ENCODE assay signal across 9 mouse cellular contexts in the genomic region with DNA sequence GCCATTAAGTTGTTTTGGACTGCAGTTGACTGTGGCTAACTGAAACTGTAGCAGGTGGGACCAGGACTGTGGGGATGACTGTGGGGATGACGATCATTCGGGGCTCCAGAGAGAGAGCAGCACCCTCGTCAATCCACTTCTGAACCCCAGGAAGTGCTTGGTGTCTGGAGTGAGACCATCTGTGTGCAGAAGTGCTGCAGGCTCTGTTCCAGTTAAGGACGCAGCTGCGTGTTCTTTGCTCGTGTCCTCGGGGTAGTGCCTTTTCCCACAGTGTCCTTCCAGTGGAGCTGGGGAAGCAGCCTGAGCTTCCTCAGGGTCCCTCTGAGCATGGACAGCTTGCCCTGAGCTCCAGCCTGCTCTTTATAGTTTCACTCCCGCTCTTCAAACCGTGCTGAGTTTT. TPM values are rescaled to one million over a fixed set of nuclear protein-coding genes. Genes with fewer than 3 reads are reported as not detected.
DNase-seq lines count a peak whose midpoint lies in the region; ATAC-seq lines count a peak whose summit lies in the region.
"Had no signal": no experiment of that assay in that cellular context is flagged by ENCODE, and none has a peak within 500 bp of the region (broad histone marks: within the 10 kb centered on the region; RNA-seq: fewer than 3 reads in every experiment).

No protein-coding gene starts in this region.

- no peaks in the 10 kb centered on the region for H3K9me3 ChIP-seq in heart, embryonic 12.5 days (replicated peaks)
- H3K9me3 ChIP-seq in embryonic facial prominence, embryonic 11.5 days (replicated peaks; ENCODE audit: control insufficient read depth, low read length) = no peaks in the 10 kb centered on the region
- no peaks in the 10 kb centered on the region for H3K9me3 ChIP-seq in hindbrain, embryonic 15.5 days

- H3K36me3 ChIP-seq in heart, embryonic 12.5 days = no peaks in the 10 kb centered on the region
- H3K36me3 ChIP-seq in embryonic facial prominence, embryonic 11.5 days (replicated peaks; ENCODE audit: control insufficient read depth, insufficient read depth, low read depth, low read length) = no peaks in the 10 kb centered on the region
- H3K36me3 ChIP-seq in hindbrain, embryonic 15.5 days = no peaks in the 10 kb centered on the region

- H3K4me2 ChIP-seq in heart, embryonic 12.5 days = peak overlapping the region; percentile 31
- no peak overlapping the region for H3K4me2 ChIP-seq in embryonic facial prominence, embryonic 11.5 days (ENCODE audit: low read depth, low read length)
- H3K4me2 ChIP-seq in hindbrain, embryonic 15.5 days = no peak overlapping the region

- intact Hi-C loops in heart, postnatal 14 days (cut with DNase I) = loop anchor here (5.0 to 10.0 kb wide), 2 partner anchors 103 to 285 kb away; partner anchors contain the start of gene Nufip2

- peak overlapping the region; percentile 89 for H3K27ac ChIP-seq in heart, embryonic 12.5 days (ENCODE audit: poor library complexity, severe bottlenecking)
- peak overlapping the region; percentile 17; the same call in 1 of the 2 replicates for H3K27ac ChIP-seq in embryonic facial prominence, embryonic 11.5 days (replicated peaks; ENCODE audit: low read depth, low read length)
- H3K27ac ChIP-seq in hindbrain, embryonic 15.5 days (replicated peaks) = peak overlapping the region; percentile 71

- no peaks in the 10 kb centered on the region for H3K27me3 ChIP-seq in heart, embryonic 12.5 days (replicated peaks)
- no peaks in the 10 kb centered on the region for H3K27me3 ChIP-seq in embryonic facial prominence, embryonic 11.5 days (ENCODE audit: control insufficient read depth, insufficient read depth, low read length)
- no peaks in the 10 kb centered on the region for H3K27me3 ChIP-seq in hindbrain, embryonic 15.5 days
- H3K27me3 ChIP-seq: CH12.LX had no signal

- peak overlapping the region; percentile 61 for H3K9ac ChIP-seq in heart, embryonic 12.5 days
- H3K9ac ChIP-seq in embryonic facial prominence, embryonic 11.5 days (replicated peaks; ENCODE audit: low read length) = peak overlapping the region; percentile 28; the same call in 1 of the 2 replicates
- no peak overlapping the region for H3K9ac ChIP-seq in hindbrain, embryonic 15.5 days

- H3K4me1 ChIP-seq in heart, embryonic 12.5 days (replicated peaks) = peaks cover 60% of the 10 kb centered on the region
- peaks cover 7% of the 10 kb centered on the region for H3K4me1 ChIP-seq in embryonic facial prominence, embryonic 11.5 days (ENCODE audit: control insufficient read depth, insufficient read depth, low read length)
- H3K4me1 ChIP-seq in hindbrain, embryonic 15.5 days (replicated peaks) = peaks cover 53% of the 10 kb centered on the region

- WGBS in heart, embryonic 12.5 days = 16% methylated on average over 9 of the region's 9 CpGs
- 49% methylated on average over 9 of the region's 9 CpGs for WGBS in embryonic facial prominence, embryonic 11.5 days
- WGBS in hindbrain, embryonic 15.5 days = 36% methylated on average over 9 of the region's 9 CpGs

- DNase-seq in heart, postnatal 14 days = no peak
- no peak for DNase-seq in embryonic facial prominence, embryonic 11.5 days (ENCODE audit: low spot score)
- DNase-seq in naive thymus-derived CD4-positive, alpha-beta T cell, adult 2 months (ENCODE audit: low read depth) = peak; percentile 30
- no peak for DNase-seq in T-cell, adult 2 months (ENCODE audit: low spot score)
- no peak for DNase-seq in right cerebral cortex, postnatal 14 days
- no peak for DNase-seq in embryo, embryonic 9.5 days (ENCODE audit: extremely low spot score)

- H3K4me3 ChIP-seq in heart, embryonic 12.5 days = no peak overlapping the region
- H3K4me3 ChIP-seq in embryonic facial prominence, embryonic 11.5 days (ENCODE audit: low read depth, low read length) = no peak overlapping the region
- H3K4me3 ChIP-seq in hindbrain, embryonic 15.5 days = no peak overlapping the region

- ATAC-seq in heart, embryonic 12.5 days (ENCODE audit: insufficient number of reproducible peaks, low FRiP score) = no peak
- ATAC-seq in embryonic facial prominence, embryonic 11.5 days (replicated peaks; ENCODE audit: insufficient number of reproducible peaks, low FRiP score, low TSS enrichment, low read depth) = no peak
- ATAC-seq in hindbrain, embryonic 15.5 days (ENCODE audit: low FRiP score, low read depth) = no peak

RNA-seq across cellular contexts. Expression of gene Gm10277, which starts 2.7 kb away (rescaled TPM):
- 1.2 and 1.5 TPM in 2 replicates for polyA plus RNA-seq in heart, embryonic 12.5 days (2016; fragmentation: Nextera tagmentation; extraction: Ambion mirVana)
- total RNA-seq in heart, postnatal 14 days (2021) = not detected
- 0.35 and 0.49 TPM in 2 replicates for polyA plus RNA-seq in embryonic facial prominence, embryonic 11.5 days (2014; fragmentation: Nextera tagmentation; extraction: Ambion mirVana)
- polyA plus RNA-seq in hindbrain, embryonic 15.5 days (2015; fragmentation: Nextera tagmentation; extraction: Ambion mirVana) = 1.4 and 1.9 TPM in 2 replicates
- total RNA-seq: CH12.LX had no signal

RNA-seq across cellular contexts. Expression of gene Myo18a, which starts 27.2 kb away (rescaled TPM):
- polyA plus RNA-seq in heart, embryonic 12.5 days (2016; fragmentation: Nextera tagmentation; extraction: Ambion mirVana) = 154 and 164 TPM in 2 replicates
- 100 to 1,000 TPM; 252 to 259 TPM for total RNA-seq in heart, postnatal 14 days (2021)
- polyA plus RNA-seq in embryonic facial prominence, embryonic 11.5 days (2014; fragmentation: Nextera tagmentation; extraction: Ambion mirVana) = 12.3 and 14.5 TPM in 2 replicates
- polyA plus RNA-seq in hindbrain, embryonic 15.5 days (2015; fragmentation: Nextera tagmentation; extraction: Ambion mirVana) = 43.7 and 48.3 TPM in 2 replicates

Comparison
In these comparisons a context has a peak if more than half of its experiments do, and no peak if none do; other contexts are left out.
1. H3K27ac ChIP-seq: peak in every context shown above with its lines; median percentile 89 in heart, embryonic 12.5 days; 71 in hindbrain, embryonic 15.5 days; 17 in embryonic facial prominence, embryonic 11.5 days.